Mouse (Mus musculus) gastrocnemius, adult 18-20 months (tissue): ENCODE results near the gene Tmem18. TPM values are rescaled to one million over a fixed set of nuclear protein-coding genes. Genes with fewer than 3 reads are reported as not detected.

ENCODE experiments used
- DNase-seq: peaks from one replicate; pipeline ENCODE4 v3.0.0; 2021; ENCODE audit warnings: low spot score
- long read RNA-seq, 2 experiments: library from polyadenylated mRNA; stranded (forward); transcript quantifications; one replicate each; pipeline ENCODE4 v2.0.0; 2021
- total RNA-seq, 2 experiments: library from RNA; stranded (reverse); gene quantifications; 2 replicates each; pipeline ENCODE4 v1.2.3; 2021

Gene Tmem18
- 1 to 10 TPM; 6.5 to 7.4 TPM for total RNA-seq
- long read RNA-seq, experiment 1, transcript Tmem18-201 (5 exons, 2,971 nt): major isoform, 7 of 13 reads
- long read RNA-seq, experiment 1, partial matches to known transcripts: 0 of 13 reads
- long read RNA-seq, experiment 1, other reads (novel, unspliced or antisense): 5 of 13 reads
- long read RNA-seq, experiment 2, transcript Tmem18-201 (5 exons, 2,971 nt): major isoform, 7 of 12 reads
- long read RNA-seq, experiment 2, partial matches to known transcripts: 0 of 12 reads
- long read RNA-seq, experiment 2, other reads (novel, unspliced or antisense): 4 of 12 reads

DNA sequence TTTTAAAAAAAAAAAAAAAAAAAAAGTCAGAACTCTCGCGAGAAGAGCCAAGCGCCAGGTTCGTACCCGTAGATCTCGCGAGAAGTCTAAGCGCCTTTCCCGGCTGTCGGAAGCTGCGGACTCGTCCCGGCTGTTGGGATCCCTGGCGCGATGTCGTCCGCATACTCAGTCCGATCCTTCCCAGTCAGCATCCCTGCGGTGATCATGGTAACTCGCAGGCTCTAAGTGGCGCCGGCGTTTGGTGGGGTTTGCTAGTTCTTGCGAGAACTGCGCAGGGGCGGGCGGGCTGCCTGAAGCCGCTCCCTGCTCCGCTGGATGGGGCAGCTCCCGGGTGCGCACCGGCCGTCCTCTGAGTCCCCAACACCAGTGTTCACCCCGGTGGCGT lies at the start of gene Tmem18:
TSS of gene Tmem18 (plus strand) at position 71 of the 385 bp plus-strand sequence.
- DNase-seq: peak; percentile 82

- DNase-seq: no peak
Measured at GRCm38 (mm10) chr12:30557349-30557748, 26.9 kb upstream of the Tmem18 start.

GRCm38 (mm10) chr12:30561411-30561810 lies 22.8 kb upstream of the Tmem18 start:
- no peak for DNase-seq

GRCm38 (mm10) chr12:30572075-30572474 lies 12.2 kb upstream of the Tmem18 start:
- no peak for DNase-seq

GRCm38 (mm10) chr12:30575952-30576351 lies 8.3 kb upstream of the Tmem18 start:
- no peak for DNase-seq

DNA sequence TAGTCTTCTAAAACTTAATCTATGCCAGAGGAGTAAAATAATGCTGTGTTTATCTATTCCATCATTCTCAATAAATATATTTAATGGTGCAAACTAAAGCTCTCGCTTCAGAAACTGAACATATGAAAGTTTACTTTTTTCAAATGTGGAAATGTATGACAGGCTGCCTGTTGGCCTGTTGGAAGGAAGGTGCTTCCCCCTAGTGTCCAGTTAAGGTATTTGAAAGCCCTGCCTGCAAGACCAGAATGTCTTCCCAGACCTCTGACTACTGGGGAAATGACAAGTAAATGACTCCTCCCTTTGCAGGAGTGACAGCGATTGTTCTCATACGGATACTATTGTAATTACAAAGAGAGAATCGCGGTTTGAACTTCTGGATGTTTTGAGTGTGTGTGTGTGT lies 6.2 kb upstream of the Tmem18 start:
- peak; percentile 70 for DNase-seq

DNA sequence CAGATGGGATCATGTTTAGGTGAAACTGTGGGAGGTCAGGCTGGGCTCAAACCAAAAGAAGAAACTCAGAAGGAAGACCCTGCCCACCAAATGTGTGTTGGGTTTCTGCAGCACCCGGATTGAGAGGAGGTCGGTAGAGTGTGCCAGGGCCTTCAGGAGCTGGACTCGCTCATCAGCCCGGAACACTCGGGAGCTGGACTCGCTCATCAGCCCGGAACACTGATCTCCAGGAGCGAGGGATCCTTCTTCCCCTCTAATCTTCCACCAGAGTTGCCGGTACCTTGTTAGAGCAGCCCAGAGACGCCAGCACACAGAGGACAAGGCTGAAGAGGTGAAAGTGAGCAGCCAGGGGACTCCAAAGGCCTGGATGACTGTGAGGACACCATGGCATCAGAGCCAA lies 2.9 kb upstream of the Tmem18 start:
- DNase-seq: no peak

DNA sequence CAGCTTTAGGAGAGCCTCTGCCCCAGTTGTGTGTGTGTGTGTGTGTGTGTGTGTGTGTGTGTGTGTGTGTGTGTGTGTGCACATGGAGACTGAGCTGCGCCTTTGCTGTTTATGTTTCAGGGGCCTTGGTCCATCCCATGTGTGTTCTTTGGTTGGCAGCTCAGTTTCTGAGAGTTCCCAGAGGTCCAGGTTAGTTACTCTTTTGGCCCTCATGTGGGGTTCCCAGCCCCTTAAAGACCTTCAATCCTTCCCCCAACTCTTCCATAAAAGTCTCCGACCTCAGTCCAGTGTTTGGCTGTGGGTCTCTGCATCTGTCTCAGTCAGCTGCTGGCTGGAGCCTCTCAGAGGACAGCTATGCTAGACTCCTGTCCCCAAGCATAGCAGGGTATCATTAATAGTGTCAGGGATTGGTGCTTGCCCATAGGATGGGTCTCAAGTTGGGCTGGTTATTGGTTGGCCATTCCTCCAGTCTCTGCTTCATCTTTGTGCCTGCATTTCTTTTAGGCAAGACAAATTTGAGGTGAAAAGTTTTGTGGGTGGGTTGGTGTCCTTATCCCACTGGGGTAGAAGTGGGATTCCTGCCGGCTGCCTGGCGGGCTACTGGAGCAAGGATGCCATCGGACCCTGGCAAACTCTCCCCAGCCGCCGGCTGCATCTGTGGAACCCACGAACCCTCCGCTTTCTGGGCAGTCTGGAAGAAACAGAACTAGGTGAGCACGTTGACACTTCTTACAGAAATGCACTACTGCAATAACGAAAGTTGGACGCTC lies 455 bp upstream of the Tmem18 start:
- no peak for DNase-seq

- no peak for DNase-seq
Measured at GRCm38 (mm10) chr12:30584863-30585262, 637 bp downstream of the Tmem18 start.

- DNase-seq: no peak
Measured at GRCm38 (mm10) chr12:30591832-30592231, 7.6 kb downstream of the Tmem18 start.

DNA sequence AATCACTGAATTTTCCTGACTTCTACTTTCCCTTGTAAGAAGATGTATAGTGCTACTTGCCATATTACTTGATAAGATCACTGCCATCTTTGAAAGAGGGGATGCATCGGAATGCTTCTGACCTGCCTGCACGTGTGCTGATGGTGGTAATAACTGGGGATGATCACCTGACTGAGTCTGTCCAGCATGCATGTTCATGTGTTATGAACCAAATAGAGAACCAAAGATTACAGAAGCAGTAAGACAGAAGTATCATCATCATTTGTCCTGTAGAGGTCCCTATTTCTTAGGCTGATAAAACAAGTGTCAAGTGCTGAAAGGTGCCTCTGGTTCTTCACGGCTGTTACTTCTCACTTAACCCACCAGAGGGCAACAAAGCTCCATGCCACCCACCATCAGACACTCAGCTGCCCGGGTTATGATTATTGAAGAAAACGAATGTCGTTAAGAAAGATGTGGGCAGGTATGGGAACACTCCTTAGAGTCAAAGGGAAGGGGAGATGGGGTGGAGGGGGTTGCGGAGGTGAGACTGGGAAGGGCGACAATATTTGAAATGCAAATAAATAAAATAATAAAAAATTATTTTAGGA lies 12.7 kb downstream of the Tmem18 start:
- DNase-seq: peak; percentile 43

GRCm38 (mm10) chr12:30598955-30599354 lies 14.7 kb downstream of the Tmem18 start:
- DNase-seq: no peak

DNA sequence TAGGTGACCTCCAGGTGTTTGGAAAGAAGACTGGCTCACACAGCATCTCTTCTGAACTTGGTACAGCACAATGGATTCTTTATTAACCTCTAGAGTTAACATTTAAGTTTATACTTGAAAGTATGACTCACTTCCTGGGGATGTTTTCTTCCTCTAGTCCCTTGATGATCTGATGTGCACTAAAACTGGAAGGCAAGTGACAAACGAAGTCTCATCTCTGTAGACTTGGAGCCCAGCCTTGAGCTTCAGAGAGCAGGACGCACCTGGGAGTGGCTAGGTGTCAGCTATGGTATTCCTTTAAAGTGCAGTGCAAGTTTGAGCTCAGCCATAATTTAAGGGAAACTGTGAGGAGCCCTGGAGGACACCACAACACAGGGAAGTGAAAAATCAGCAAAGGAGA lies 15.2 kb downstream of the Tmem18 start:
- no peak for DNase-seq

- no peak for DNase-seq
Measured at GRCm38 (mm10) chr12:30599997-30600396, 15.8 kb downstream of the Tmem18 start.

- DNase-seq: no peak
Measured at GRCm38 (mm10) chr12:30604012-30604411, 19.8 kb downstream of the Tmem18 start.

GRCm38 (mm10) chr12:30604876-30605275 lies 20.6 kb downstream of the Tmem18 start:
- DNase-seq: no peak

- no peak for DNase-seq
Measured at GRCm38 (mm10) chr12:30605941-30606340, 21.7 kb downstream of the Tmem18 start.

DNA sequence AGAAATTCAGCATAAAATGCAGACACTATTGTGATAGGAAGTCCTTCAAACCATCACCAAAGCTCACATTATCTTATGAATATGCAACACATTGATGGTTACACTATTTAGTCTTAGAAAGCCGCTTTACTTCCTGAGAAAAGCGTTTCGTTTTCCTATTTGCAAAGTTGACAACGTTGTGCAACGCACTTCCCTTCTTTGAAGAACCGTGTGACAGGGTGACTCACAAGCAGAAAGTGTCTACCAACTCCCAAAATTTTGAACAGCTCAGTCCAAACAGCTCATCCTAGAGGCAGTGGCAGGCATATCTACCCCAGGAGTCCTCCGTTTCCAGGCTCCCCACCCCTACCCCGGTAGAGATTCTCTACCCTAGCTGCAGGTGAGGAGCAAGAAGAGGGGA lies 22.5 kb downstream of the Tmem18 start:
- no peak for DNase-seq

DNA sequence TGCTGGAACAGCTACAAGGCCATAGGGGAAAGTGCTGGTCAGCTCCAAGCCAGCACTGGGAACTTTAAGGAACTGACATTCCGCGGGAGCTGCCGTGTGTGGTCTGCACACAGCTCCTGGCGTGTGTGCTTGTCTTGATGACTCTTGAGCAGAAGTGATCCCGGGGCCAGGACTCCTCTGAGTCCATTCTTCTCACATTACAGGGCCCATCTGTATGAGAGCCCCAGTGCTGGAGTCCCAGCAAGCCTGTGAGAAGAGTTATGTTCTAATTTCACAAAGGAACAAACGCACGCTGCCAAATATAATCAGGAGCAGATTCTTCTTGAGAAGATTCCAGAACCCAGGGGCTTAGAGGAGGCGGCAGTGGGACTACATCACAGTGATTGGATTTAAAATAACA lies 34.2 kb downstream of the Tmem18 start:
- no peak for DNase-seq

DNA sequence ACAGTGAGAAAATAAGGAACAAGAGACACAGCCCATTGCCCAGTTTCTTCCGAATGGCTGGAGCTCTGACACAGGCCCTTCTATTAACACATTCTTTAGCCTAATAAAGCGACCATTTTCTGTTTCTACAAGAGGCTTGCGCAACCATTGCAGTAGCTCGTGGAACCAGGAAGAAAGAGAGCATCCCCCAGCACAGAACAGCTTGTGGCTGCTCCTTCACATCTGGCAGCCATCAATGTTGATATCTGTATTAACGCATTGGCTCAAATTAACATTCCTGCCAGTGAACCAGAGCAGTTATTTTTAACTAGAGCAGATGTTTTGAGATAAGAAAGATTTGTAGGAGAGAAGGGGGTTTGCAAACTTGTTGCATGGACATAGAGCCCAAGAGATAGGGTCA lies 44.2 kb downstream of the Tmem18 start:
- DNase-seq: no peak

- no peak for DNase-seq
Measured at GRCm38 (mm10) chr12:30634534-30634933, 50.3 kb downstream of the Tmem18 start.
